Mouse (Mus musculus) lung, embryonic 16.5 days (tissue): ENCODE data around the gene Abhd10. TPM values are rescaled to one million over a fixed set of nuclear protein-coding genes. Genes with fewer than 3 reads are reported as not detected.

Experiments
- ATAC-seq: fragments of 200-750 bp; cut with Nextera tagmentation; 2 replicates; pipeline ENCODE4 v1.8.0; 2017; ENCODE audit warnings: low read depth, mild to moderate bottlenecking, moderate library complexity
- H3K27ac ChIP-seq: fragments of 300-500 bp; sonication (generic); 2 replicates; pipeline ENCODE4 v1.5.1; 2014; ENCODE audit warnings: mild to moderate bottlenecking, control low read depth, low read length
- H3K27me3 ChIP-seq: fragments of 300-500 bp; sonication (generic); 2 replicates; pipeline ENCODE4 v1.6.1; 2014; ENCODE audit warnings: low read depth, low read length, mixed read lengths; ENCODE audit not compliant: control insufficient read depth, insufficient read depth
- H3K36me3 ChIP-seq: fragments of 300-500 bp; sonication (generic); 2 replicates; pipeline ENCODE4 v1.6.1; 2014; ENCODE audit warnings: low read length; ENCODE audit not compliant: control insufficient read depth, insufficient read depth
- H3K4me1 ChIP-seq: fragments of 300-500 bp; sonication (generic); replicated peaks from 2 replicates; pipeline ENCODE4 v1.6.1; 2014; ENCODE audit warnings: low read length, mixed read lengths; ENCODE audit not compliant: control insufficient read depth, insufficient read depth
- H3K4me2 ChIP-seq: fragments of 300-500 bp; sonication (generic); 2 replicates; pipeline ENCODE4 v1.6.1; 2014; ENCODE audit warnings: low read depth, low read length, control low read depth
- H3K4me3 ChIP-seq: fragments of 300-500 bp; sonication (generic); 2 replicates; pipeline ENCODE4 v1.5.1; 2014; ENCODE audit warnings: mild to moderate bottlenecking, low read length, control low read depth
- H3K9ac ChIP-seq: fragments of 300-500 bp; sonication (generic); 2 replicates; pipeline ENCODE4 v1.6.1; 2014; ENCODE audit warnings: low read length, control low read depth
- H3K9me3 ChIP-seq: fragments of 300-500 bp; sonication (generic); 2 replicates; pipeline ENCODE4 v1.6.1; 2016; ENCODE audit warnings: low read length; ENCODE audit not compliant: control insufficient read depth
- WGBS: fragments of 180-500 bp; shearing (Covaris S2); extraction: QIAGEN DNeasy Blood & Tissue Kit; methylation state at CpG from one replicate; pipeline ENCODE4 v1.1.7; 2014; 5-methylcytosine and 5-hydroxymethylcytosine counted together
- polyA plus RNA-seq: library from polyadenylated mRNA; unstranded; fragments of >200 nt; fragmentation: Nextera tagmentation; extraction: Ambion mirVana; gene quantifications from 2 replicates; pipeline ENCODE4 v1.2.1, GENCODE M21; 2015

Gene Abhd10
- polyA plus RNA-seq, 1 experiment from 2014 or later = 37.0 TPM

GRCm38 (mm10) chr16:45767434-45767833, 24.7 kb upstream of the Abhd10 start:
- no peak overlapping the region for H3K4me3 ChIP-seq
- no peaks in the 10 kb centered on the region for H3K9me3 ChIP-seq
- peaks cover 5% of the 10 kb centered on the region for H3K4me1 ChIP-seq
- no peaks in the 10 kb centered on the region for H3K27me3 ChIP-seq
- H3K9ac ChIP-seq = no peak overlapping the region
- peaks cover 30% of the 10 kb centered on the region for H3K36me3 ChIP-seq
- WGBS = 59% methylated on average over 4 of the region's 4 CpGs
- no peak overlapping the region for H3K4me2 ChIP-seq
- no peak overlapping the region for H3K27ac ChIP-seq
- ATAC-seq = no peak

GRCm38 (mm10) chr16:45765801-45766494, 23.2 kb upstream of the Abhd10 start:
- Histone ChIP-seq H3K9ac (no peak overlapping the region), H3K36me3 (peaks cover 28% of the 10 kb centered on the region), H3K4me2 (no peak overlapping the region), H3K4me3 (no peak overlapping the region), H3K27ac (no peak overlapping the region), H3K4me1 (peaks cover 5% of the 10 kb centered on the region), H3K9me3 (no peaks in the 10 kb centered on the region), H3K27me3 (no peaks in the 10 kb centered on the region)
- WGBS = 75% methylated on average over 7 of the region's 7 CpGs
- ATAC-seq = no peak

- no peak for ATAC-seq
- no peak overlapping the region for H3K27ac ChIP-seq
- H3K4me1 ChIP-seq = peaks cover 5% of the 10 kb centered on the region
- peaks cover 22% of the 10 kb centered on the region; the same call in 1 of the 2 replicates for H3K36me3 ChIP-seq
- no peak overlapping the region for H3K4me2 ChIP-seq
- no peaks in the 10 kb centered on the region for H3K27me3 ChIP-seq
- H3K9ac ChIP-seq = no peak overlapping the region
- H3K9me3 ChIP-seq = no peaks in the 10 kb centered on the region
- WGBS = 82% methylated on average over 3 of the region's 3 CpGs
- no peak overlapping the region for H3K4me3 ChIP-seq
Measured at GRCm38 (mm10) chr16:45765102-45765501, 22.3 kb upstream of the Abhd10 start.

DNA sequence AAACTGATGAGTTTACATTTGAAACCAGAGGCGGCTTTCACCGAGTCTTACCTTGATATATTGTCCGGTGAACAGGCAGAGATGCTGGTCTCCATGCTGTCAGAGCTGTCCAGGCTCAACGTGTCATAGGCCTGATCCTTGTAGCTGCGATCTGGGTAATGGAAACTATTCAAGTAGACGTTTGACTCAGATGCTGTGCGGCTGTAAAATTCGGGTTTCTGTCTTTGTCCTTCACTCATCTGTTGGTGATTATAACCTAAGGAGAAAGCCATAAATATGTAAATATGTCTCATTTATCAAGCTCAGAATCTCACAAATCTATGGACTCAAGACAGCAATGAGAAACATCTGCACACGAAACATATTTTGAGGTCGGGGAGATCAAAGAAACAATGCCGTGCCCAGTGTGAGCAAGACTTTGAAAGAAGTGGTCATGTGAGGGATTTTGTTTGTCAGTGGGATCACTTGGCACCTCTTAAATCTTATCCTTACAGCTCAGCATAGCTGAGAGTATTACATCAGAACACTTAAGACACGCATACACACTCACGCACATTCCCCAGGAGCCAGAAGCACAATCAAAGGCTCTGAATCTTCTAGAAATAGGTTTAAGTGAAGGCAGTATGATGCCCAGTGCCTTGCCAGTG, 20.2 kb upstream of the Abhd10 start:
- Histone ChIP-seq H3K36me3 (peaks cover 27% of the 10 kb centered on the region), H3K27ac (no peak overlapping the region), H3K4me3 (no peak overlapping the region), H3K9me3 (no peaks in the 10 kb centered on the region), H3K27me3 (no peaks in the 10 kb centered on the region), H3K4me2 (no peak overlapping the region), H3K9ac (no peak overlapping the region), H3K4me1 (peaks cover 5% of the 10 kb centered on the region)
- 39% methylated on average over 13 of the region's 13 CpGs for WGBS
- peak; percentile 78 for ATAC-seq

DNA sequence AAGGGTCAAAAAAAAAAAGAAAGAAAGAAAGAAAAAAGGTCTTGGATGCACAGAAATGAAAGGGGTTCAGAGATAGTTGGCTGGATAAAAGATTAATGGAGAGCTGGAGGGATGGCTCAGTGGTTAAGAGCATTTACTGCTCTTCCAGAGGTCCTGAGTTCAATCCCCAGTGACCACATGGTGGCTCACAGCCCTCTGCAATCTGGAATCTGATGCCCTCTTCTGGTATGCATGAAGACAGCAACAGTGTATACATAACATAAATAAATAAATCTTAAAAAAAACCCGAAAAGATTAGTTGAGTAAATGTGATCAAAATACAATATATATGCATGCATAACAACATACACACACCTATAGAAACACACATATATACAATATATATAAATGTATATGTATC, 18.7 kb upstream of the Abhd10 start:
- peaks cover 29% of the 10 kb centered on the region for H3K36me3 ChIP-seq
- WGBS = 54% methylated on average over 1 of the region's 1 CpGs
- ATAC-seq = no peak

DNA sequence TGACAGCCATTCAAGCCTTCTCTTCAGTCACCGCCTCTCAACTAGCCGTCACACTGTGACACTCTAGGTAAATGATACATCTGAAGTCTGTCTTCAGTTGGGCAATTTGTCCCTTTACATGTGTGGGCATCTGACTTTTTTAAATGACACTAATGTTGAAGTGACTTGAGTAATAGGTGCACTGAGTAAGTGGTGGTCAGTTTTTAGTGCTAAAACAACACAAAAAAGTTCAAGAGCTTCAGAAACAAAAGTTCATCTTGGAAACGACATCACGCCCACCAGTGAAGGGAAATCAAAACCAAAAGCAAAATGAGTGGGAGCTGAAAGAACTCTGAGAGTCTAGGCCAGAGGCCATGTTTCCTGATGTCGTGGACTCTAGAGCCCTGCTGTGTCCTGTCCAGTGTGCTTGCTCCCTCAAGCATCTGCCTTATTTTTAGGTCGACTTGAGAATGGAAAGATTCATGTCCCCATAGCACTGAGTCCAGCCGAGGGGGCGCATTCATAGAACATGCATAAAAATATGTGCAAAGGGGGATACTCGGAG, 16.0 kb upstream of the Abhd10 start:
- no peak overlapping the region for H3K4me3 ChIP-seq
- no peaks in the 10 kb centered on the region for H3K27me3 ChIP-seq
- no peak overlapping the region for H3K4me2 ChIP-seq
- H3K27ac ChIP-seq = no peak overlapping the region
- no peak for ATAC-seq
- H3K9ac ChIP-seq = no peak overlapping the region
- peaks cover 23% of the 10 kb centered on the region for H3K36me3 ChIP-seq
- 79% methylated on average over 9 of the region's 9 CpGs for WGBS
- H3K4me1 ChIP-seq = peaks cover 5% of the 10 kb centered on the region
- H3K9me3 ChIP-seq = no peaks in the 10 kb centered on the region

More for the DNA sequence above, 18.7 kb upstream of the Abhd10 start:
- Histone ChIP-seq H3K27ac (no peak overlapping the region), H3K4me1 (peaks cover 5% of the 10 kb centered on the region), H3K4me2 (no peak overlapping the region), H3K9ac (no peak overlapping the region), H3K27me3 (no peaks in the 10 kb centered on the region), H3K4me3 (no peak overlapping the region), H3K9me3 (no peaks in the 10 kb centered on the region)

- Histone ChIP-seq H3K9me3 (no peaks in the 10 kb centered on the region), H3K9ac (no peak overlapping the region), H3K27ac (peak overlapping the region; percentile 50), H3K4me1 (no peaks in the 10 kb centered on the region), H3K27me3 (no peaks in the 10 kb centered on the region), H3K36me3 (peaks cover 21% of the 10 kb centered on the region), H3K4me3 (no peak overlapping the region), H3K4me2 (no peak overlapping the region)
- WGBS = 73% methylated on average over 12 of the region's 12 CpGs
- ATAC-seq = peak; percentile 79
Measured at GRCm38 (mm10) chr16:45757421-45758078, 14.8 kb upstream of the Abhd10 start.

DNA sequence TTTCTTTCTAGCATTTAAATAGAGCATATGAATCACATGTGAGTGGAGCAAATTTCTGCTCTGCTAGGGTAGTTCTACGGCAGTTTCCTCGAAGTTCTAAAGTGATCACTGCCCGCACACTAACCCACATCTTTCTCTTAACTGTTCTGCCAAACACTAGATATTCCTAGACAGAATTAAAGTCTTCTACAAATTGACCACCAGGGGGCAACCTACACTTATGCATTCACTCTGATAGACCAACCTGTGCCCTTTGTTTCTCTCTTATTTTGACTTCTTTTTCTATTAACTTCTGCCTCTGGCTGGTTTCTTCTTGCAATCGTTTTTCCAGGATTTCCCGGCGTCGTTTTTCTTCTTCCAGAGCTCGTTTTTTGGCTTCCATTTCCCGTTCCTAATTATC, 14.1 kb upstream of the Abhd10 start:
- no peaks in the 10 kb centered on the region for H3K27me3 ChIP-seq
- no peaks in the 10 kb centered on the region for H3K4me1 ChIP-seq
- H3K27ac ChIP-seq = no peak overlapping the region
- 33% methylated on average over 9 of the region's 9 CpGs for WGBS
- no peak overlapping the region for H3K9ac ChIP-seq
- no peaks in the 10 kb centered on the region for H3K9me3 ChIP-seq
- peaks cover 22% of the 10 kb centered on the region for H3K36me3 ChIP-seq
- no peak overlapping the region for H3K4me2 ChIP-seq
- peak; percentile 74 for ATAC-seq
- H3K4me3 ChIP-seq = no peak overlapping the region

GRCm38 (mm10) chr16:45743591-45744144, 913 bp upstream of the Abhd10 start:
- 0 out of 2 replicates have a peak overlapping the region, but pooled peaks have one; percentile 12 for H3K27ac ChIP-seq
- H3K36me3 ChIP-seq = peaks cover 12% of the 10 kb centered on the region
- peaks cover 5% of the 10 kb centered on the region for H3K4me1 ChIP-seq
- no peak overlapping the region for H3K9ac ChIP-seq
- 49% methylated on average over 4 of the region's 4 CpGs for WGBS
- H3K4me3 ChIP-seq = no peak overlapping the region
- H3K4me2 ChIP-seq = no peak overlapping the region
- no peaks in the 10 kb centered on the region for H3K27me3 ChIP-seq
- ATAC-seq = no peak
- no peaks in the 10 kb centered on the region for H3K9me3 ChIP-seq
